Mouse (Mus musculus) embryo, embryonic 10 days (tissue): ENCODE results near the gene Xkr7.

ENCODE experiments used
- DNase-seq: peaks from one replicate; pipeline ENCODE4 v3.0.0-alpha.2; 2015; ENCODE audit warnings: low spot score

The Xkr7 gene

GRCm38 (mm10) chr2:153032973-153033372, 1.3 kb downstream of the Xkr7 start:
- DNase-seq, result no peak

- DNase-seq, result no peak
Measured at GRCm38 (mm10) chr2:153033545-153034230, 2.0 kb downstream of the Xkr7 start.

- no peak for DNase-seq
Measured at GRCm38 (mm10) chr2:153036690-153037089, 5.0 kb downstream of the Xkr7 start.

- no peak for DNase-seq
Measured at GRCm38 (mm10) chr2:153043886-153044285, 12.2 kb downstream of the Xkr7 start.

GRCm38 (mm10) chr2:153045884-153046299, 14.2 kb downstream of the Xkr7 start:
- DNase-seq, result no peak

- DNase-seq, result peak; percentile 73
Measured at GRCm38 (mm10) chr2:153047828-153048465, 16.3 kb downstream of the Xkr7 start.

- no peak for DNase-seq
Measured at GRCm38 (mm10) chr2:153049288-153049996, 17.8 kb downstream of the Xkr7 start.

GRCm38 (mm10) chr2:153049997-153050358, 18.3 kb downstream of the Xkr7 start:
- DNase-seq, result no peak

GRCm38 (mm10) chr2:153051095-153051494, 19.4 kb downstream of the Xkr7 start:
- DNase-seq, result no peak

GRCm38 (mm10) chr2:153051537-153051936, 19.9 kb downstream of the Xkr7 start:
- DNase-seq, result no peak

GRCm38 (mm10) chr2:153052700-153053351, 21.2 kb downstream of the Xkr7 start:
- DNase-seq, result peak; percentile 29

GRCm38 (mm10) chr2:153053896-153054295, 22.2 kb downstream of the Xkr7 start:
- no peak for DNase-seq

GRCm38 (mm10) chr2:153055270-153055920, 23.7 kb downstream of the Xkr7 start:
- no peak for DNase-seq

- DNase-seq, result no peak
Measured at GRCm38 (mm10) chr2:153058365-153058764, 26.7 kb downstream of the Xkr7 start.

- DNase-seq, result no peak
Measured at GRCm38 (mm10) chr2:153060216-153060615, 28.6 kb downstream of the Xkr7 start.

GRCm38 (mm10) chr2:153063394-153063793, 31.7 kb downstream of the Xkr7 start:
- no peak for DNase-seq

- DNase-seq, result no peak
Measured at GRCm38 (mm10) chr2:153064190-153064970, 32.7 kb downstream of the Xkr7 start.

GRCm38 (mm10) chr2:153065747-153066508, 34.3 kb downstream of the Xkr7 start, which contains the start of gene Ccm2l:
Gene Ccm2l (plus strand): TSS chr2:153065955.
- DNase-seq, result no peak

- DNase-seq, result no peak
Measured at GRCm38 (mm10) chr2:153066991-153067390, 35.3 kb downstream of the Xkr7 start.

GRCm38 (mm10) chr2:153070762-153071490, 39.3 kb downstream of the Xkr7 start:
- DNase-seq, result peak; percentile 64
